Mouse (Mus musculus) yolk sac, embryonic 10.5 days (tissue): ENCODE data around the gene Nfix.

Source experiments
- DNase-seq: peaks from one replicate; pipeline ENCODE4 v3.0.0-alpha.2; 2017; ENCODE audit warnings: low spot score

Nfix gene

GRCm38 (mm10) chr8:84715893-84716468 is 84.2 kb downstream of the Nfix start:
- DNase-seq = no peak

GRCm38 (mm10) chr8:84714161-84714560 is 86.0 kb downstream of the Nfix start:
- DNase-seq = no peak

DNA sequence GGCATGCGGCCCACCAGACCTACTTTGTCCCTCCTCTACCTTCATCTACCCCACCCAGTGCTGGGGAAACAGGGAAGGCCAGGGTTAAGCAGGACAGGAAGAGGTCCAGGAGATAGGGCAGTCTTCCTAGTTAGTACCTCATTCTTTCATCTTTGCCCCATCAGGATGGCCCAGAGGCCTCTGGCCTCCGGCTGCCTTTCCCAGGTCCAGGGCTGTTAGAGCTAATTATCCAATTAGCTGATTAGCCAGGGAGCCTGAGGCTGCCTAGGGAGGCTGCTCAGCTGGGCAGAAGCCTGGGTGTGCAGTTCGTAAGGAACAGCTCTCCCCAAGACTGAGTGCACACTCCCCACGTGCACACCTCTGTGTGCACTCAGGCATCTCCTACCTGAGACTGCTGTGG is 86.8 kb downstream of the Nfix start:
- no peak for DNase-seq

DNA sequence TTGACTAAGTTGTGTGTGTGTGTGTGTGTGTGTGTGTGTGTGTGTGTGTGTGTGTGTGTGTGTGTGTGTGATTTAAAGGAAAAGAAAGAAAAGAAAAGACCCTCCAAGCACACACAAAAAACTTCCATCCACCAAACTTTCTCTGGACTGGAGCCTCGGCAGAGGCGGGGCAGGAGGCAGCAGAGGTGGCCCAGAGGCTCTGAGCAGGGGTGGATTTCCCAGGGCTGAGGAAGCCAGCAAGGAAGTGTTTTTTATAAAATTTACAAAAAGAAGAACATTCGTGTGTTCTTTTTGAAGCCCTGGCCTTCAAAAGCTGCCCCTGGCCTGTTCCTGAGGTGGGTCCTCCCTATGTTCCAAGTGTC is 87.4 kb downstream of the Nfix start:
- no peak for DNase-seq

GRCm38 (mm10) chr8:84711933-84712758 is 88.0 kb downstream of the Nfix start:
- no peak for DNase-seq

DNA sequence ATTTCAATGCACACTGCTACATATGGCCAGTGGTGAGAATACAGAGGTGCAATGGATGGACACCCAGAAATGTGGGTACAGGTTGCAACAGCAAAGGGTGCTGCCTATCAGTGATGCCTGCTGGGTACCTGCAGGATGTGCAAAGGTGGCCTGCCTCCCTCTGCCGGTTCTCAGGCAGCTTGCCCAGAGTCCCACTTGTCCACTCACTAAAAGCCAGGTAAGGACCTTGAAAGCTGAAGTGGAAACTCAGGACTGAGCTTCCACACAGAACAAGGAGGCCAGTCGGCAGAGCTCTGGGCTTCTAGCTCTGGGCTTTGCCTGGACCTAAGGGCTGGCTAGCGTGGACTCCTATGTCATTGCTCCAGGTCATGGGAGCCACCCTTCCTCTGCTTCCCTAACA is 88.8 kb downstream of the Nfix start:
- DNase-seq = no peak

DNA sequence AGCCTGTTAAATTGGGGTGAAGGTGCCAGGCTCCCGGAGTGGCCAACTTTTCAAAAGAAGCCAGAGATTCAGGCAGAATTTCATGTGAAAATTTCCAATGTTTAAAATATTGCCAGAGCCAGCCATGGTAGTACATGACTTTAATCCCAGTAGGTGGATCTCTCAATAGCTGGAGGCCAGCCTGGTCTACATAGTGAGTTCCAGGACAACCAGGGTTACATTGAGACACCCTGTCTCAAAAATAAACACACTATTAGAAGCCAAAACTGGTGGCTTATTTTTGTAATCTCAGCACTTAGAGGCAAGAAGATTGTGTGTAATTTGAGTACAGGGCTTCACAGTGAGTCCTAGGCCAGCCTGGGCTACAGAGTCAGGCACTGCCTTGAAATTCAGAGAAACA is 90.2 kb downstream of the Nfix start:
- DNase-seq = no peak

DNA sequence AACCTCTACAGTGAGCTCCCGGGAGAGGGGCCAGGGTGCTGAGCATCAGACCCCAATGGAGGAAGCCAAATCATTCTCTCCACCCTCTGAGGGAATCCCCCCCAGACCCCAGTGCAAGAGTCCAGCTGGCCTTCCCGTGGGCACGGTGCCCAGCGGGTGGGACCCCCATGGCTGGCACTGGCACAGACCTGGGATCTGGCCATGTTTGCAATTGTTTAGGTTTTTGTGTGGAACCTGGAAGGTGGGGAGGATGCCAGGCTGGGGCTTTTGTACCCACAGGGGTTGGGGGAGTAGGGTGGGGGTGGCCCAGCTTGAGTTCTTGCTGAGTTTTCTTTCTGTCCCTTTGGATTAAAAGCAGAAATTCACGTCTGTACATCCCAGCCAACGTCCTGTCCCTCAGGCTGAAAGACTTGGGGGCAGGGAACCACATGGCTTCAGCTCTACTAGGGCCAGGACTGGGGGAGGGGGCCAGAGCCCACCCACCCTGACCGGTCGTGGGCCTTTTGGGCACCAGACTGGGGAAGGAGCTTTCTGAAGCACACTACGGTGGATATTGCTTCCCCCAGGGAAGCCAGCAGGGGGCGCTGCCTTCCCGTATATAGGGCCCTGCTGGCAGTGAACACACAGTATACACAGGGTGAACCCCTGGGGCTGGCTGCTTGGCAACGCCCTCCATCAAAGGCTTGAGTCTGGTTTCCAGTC is 91.2 kb downstream of the Nfix start:
- DNase-seq = peak; percentile 69

DNA sequence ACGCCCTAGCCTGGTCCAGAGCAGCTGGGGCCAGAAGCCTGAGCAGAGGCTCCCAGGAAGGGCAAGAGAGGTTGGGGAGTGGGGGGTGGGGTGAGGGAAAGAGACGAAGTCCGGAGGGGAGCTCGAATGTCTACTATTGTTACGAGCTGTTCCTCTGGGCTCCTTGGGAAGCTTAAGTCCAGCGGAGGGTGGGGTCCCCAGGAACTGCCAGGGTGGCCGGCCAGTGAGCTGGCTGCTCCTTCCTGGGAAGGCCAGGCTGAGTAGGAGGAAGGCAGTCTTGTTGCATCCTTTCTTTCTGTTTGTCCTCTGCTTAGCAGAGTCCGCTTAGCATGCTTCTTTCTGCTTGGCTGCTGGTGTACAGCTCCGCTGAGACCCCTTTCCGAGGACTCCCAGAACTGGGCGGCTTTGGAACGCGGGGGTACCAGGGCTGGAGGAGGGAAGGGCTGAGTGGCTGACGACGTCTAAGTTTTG is 92.0 kb downstream of the Nfix start:
- DNase-seq = no peak

DNA sequence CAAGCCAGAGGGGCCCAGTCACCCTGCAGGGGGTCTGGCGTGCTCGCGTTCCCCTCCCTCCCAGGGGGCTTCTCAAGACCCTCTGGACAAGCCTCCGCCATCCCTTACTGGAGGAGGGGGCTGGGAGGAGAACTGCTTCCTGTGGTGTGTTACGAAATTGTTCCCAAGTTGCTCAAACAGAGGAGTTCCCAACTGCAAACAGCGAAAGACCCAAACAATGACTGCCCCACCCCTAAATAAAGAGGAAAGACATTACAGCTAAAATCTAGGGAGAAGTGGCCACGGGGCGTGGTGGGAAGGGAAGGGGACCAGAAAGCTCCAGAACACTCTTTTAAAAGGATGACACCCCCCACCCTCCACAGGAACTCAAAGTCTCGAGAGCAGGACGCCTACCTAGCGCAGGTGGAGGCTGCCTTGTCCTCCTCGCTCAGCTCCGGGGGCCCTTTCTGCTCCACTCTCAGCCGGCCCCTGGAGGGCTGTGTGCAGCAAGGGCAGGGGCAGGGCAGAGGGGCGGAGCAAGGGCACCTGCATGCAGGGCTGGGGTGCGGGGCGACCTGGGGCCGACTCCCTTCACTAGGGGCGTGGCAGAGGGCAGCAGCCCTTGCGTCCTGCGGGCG is 92.8 kb downstream of the Nfix start:
- peak; percentile 58 for DNase-seq

DNA sequence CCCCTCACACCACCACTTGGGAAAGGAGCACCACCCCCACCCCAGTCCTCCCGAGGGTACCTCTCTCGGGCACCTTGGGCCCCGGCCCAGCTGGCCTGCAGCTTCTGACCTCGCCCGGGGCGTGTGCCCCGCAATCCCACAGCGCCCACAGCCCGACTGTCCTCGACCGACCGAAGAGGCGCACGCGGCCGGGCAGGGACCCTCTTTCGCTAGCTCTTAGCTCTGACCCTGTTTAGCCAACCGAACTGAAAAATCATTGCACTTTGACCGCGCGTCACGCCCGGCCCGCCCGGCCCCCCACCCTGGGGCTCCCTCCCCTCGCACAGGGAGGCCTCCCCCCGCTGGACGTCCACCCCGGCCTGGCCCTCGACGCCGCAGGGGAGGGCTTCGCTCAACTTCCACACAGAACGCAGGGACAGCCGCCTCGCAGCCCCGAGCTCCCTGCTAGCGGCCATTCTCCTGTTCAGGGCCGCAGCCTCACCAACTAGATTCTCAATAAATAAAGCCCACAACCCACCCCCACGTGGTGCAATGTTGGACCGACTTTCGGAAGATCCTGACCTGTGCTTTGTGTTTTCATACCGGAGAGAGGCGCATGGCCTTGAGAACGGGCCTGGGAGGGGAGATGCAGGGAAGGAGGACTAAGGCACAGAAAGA is 93.4 kb downstream of the Nfix start:
- DNase-seq = peak; percentile 71

DNA sequence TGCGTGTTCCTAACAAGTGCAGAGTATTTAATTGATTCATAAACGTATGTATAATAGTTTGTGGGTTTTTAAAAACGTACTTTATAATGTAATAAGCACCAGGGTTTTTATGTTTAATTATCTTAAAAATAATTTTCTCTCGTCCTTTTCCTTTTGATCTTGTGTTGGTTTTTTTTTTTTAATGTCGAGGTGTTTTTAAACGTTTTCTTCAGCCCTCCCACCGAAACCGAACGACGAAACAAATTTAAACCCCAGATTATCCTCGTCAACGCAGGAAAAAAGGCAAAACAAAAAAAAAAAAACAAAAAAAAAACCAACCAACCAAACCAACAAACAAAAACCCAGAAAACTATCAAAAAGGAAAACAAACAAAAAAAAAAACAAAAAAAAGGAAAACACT is 94.2 kb downstream of the Nfix start:
- no peak for DNase-seq

GRCm38 (mm10) chr8:84704867-84705831 is 95.0 kb downstream of the Nfix start:
- no peak for DNase-seq

DNA sequence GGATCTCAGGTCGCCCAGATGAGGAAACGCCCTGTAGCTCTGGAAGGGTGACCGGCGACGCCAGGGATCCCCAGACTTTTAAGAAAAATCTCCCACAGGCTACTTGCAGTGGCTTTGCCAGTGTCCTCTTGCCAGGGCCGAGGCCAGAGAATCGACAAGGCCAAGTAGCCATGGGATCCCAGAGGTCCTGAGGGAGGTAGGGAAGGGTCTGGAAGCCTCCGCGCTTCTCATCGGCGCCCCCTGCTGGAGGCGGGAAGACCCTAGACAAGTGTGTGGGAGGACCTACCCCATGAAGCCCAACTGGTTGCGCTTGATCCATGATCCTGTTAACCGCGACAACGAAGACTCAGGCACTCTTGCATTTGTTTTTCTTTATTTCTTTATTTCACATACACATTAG is 95.8 kb downstream of the Nfix start:
- DNase-seq = peak; percentile 73

DNA sequence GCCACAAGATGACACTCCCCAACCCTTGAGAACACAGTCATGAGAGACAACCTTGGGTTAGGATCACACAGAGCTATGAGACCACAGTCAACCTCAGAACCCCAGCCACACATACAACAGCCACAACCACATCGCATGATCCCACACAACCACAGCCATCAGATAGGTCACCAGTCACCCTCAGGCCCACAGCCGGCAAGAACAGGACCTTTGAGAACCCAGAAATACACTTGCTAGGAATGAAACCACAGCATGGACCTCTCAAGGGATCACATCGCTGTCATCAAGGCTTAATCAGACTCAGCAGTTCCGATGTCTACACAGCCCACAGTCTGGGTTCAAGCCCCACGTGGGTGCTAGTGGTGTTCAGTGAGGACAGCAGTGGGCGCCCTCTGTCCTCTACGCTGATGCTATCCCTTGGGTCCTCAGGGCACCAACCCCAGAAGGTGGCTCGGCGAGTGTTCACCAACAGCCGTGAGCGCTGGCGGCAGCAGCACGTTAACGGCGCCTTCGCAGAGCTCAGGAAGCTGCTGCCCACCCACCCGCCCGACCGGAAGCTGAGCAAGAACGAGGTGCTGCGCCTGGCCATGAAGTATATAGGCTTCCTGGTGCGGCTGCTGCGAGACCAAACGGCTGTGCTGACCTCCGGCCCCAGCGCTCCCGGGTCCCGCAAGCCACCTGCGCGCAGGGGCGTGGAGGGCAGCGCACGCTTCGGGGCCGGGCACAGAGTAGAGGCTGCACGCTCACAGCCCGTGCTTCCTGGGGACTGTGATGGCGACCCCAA is 96.5 kb downstream of the Nfix start:
- no peak for DNase-seq

DNA sequence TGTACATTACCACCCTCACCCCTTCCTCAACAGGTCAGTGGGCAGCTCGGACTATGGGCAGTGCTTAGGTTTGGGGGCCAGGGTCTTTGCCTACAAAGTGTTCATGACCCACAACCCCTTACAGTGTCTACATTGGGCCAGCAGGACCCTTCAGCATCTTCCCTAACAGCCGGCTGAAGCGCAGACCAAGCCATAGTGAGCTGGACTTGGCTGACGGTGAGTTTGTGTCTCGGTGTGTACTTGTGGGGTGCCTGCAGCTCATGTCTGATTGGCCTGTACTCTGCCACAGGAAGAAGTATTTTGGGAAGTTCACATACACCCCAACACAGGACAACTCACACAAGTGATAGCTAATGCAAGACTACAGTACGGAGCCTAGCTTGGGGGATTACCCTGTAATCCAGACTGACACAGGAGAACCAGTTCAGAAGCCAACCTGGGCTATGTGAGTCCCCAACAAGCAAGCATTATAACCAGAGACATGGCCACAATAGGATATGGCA is 97.1 kb downstream of the Nfix start:
- no peak for DNase-seq

DNA sequence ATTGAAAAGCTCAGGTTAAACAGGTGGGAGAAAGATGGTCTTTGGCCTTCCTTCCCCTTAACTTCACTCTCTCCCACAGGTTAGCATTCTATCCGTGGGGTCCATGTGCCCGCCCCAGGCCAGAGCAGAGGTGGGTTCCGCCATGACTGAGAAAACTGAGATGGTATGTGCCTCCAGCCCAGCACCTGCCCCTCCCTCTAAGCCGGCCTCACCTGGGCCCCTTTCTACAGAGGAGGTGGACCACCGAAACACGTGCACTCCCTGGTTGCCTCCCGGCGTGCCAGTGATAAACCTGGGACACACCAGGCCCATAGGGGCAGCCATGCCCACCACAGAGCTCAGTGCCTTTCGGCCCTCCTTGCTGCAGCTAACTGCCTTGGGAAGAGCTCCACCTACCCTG is 97.6 kb downstream of the Nfix start:
- no peak for DNase-seq

- DNase-seq = peak; percentile 88
These were observed 98.9 kb downstream of the Nfix start, which contains the start of gene Lyl1 for GRCm38 (mm10) chr8:84700941-84701911. Gene Lyl1 (plus strand): TSS chr8:84701457.

- no peak for DNase-seq
These were observed 99.6 kb downstream of the Nfix start for GRCm38 (mm10) chr8:84700526-84700925.
